Comparison of ENCODE assay signal across 12 mouse cellular contexts in the genomic region with DNA sequence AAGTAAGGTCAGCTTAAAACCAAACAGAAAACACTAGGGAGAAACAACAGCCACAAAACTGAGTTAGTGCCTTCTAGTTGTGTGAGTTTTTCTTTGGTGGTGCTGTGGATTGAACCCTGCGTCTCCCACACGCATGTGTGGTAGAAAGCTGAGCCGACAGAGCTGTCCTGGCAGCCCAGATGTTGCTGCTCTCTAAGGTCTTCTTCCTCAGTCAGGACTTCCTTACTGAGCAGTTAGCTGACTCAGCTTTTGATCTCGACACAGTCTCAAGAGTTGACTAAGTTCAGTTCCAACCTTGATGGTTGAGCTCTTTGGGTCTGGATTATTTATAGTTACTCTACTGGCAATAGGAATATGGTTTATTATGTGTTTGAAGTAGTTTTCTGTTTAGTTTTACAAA.
A peak's percentile ranks its signal among the peaks of the same experiment; 100 is the strongest.
DNase-seq lines count a peak whose midpoint lies in the region; ATAC-seq and TF ChIP-seq lines count a peak whose summit lies in the region.
"Had no signal": no experiment of that assay in that cellular context is flagged by ENCODE, and none has a peak within 500 bp of the region (broad histone marks: within the 10 kb centered on the region; RNA-seq: fewer than 3 reads in every experiment).

No protein-coding gene starts in this region.

- peak; percentile 71 for ATAC-seq in megakaryocyte, adult 5-6 weeks (ENCODE audit: poor library complexity, severe bottlenecking)
- ATAC-seq in forebrain, postnatal 0 days: no peak
- no peak for ATAC-seq in forebrain, embryonic 14.5 days

- in situ Hi-C loops in CH12.LX (cut with MboI; ENCODE audit: low pct_ligation_motif_present, low pct_unique_long_range_greater_than_20kb, low sequenced_read_pairs): no loop called here

- 0 out of 2 replicates have a peak, but pooled peaks have one; percentile 17 for TF ChIP-seq EP300 in CH12.LX (IDR thresholded peaks at IDR 0.05; ENCODE audit: low read length)

- dilution Hi-C loops in CH12.LX (cut with MboI; ENCODE audit: extremely low pct_ligation_motif_present, extremely low pct_unique_long_range_greater_than_20kb, low sequenced_read_pairs): no loop called here

- H3K36me3 ChIP-seq in kidney, adult 2 months (ENCODE audit: control insufficient read depth, insufficient read depth, low read length): no peaks in the 10 kb centered on the region
- H3K36me3 ChIP-seq in CH12.LX (replicated peaks in 1 of 2; ENCODE audit: control insufficient read depth in 1 of 2, insufficient read depth in 1 of 2, low read length in 1 of 2): peaks cover 7 to 17% of the 10 kb centered on the region in 2 experiments
- no peaks in the 10 kb centered on the region for H3K36me3 ChIP-seq in forebrain, postnatal 0 days (ENCODE audit: insufficient read depth)
- H3K36me3 ChIP-seq in forebrain, embryonic 14.5 days (ENCODE audit: control insufficient read depth, insufficient read depth, low read length): peaks cover 10% of the 10 kb centered on the region; the same call in 1 of the 2 replicates
- H3K36me3 ChIP-seq: neural tube, embryonic 12.5 days had no signal

- H3K27me3 ChIP-seq in kidney, adult 2 months (replicated peaks; ENCODE audit: control insufficient read depth, insufficient read depth, low read length): no peaks in the 10 kb centered on the region
- no peaks in the 10 kb centered on the region for H3K27me3 ChIP-seq in CH12.LX (replicated peaks)
- H3K27me3 ChIP-seq in forebrain, postnatal 0 days (ENCODE audit: insufficient read depth, low read length): no peaks in the 10 kb centered on the region
- H3K27me3 ChIP-seq in forebrain, embryonic 14.5 days (replicated peaks; ENCODE audit: control insufficient read depth, insufficient read depth, low read length): no peaks in the 10 kb centered on the region
- H3K27me3 ChIP-seq: neural tube, embryonic 12.5 days had no signal

- H3K27ac ChIP-seq in kidney, adult 2 months (ENCODE audit: insufficient read depth, low read depth, low read length): no peak overlapping the region
- 0 out of 2 replicates have a peak overlapping the region, but pooled peaks have one; percentile 20 for H3K27ac ChIP-seq in CH12.LX (ENCODE audit: insufficient read depth, low read depth)
- no peak overlapping the region for H3K27ac ChIP-seq in forebrain, postnatal 0 days (ENCODE audit: low read depth, low read length)
- no peak overlapping the region for H3K27ac ChIP-seq in forebrain, embryonic 14.5 days (ENCODE audit: low read depth, low read length)
- H3K27ac ChIP-seq: neural tube, embryonic 12.5 days had no signal

- TF ChIP-seq RAD21 in CH12.LX (IDR thresholded peaks at IDR 0.05; ENCODE audit: low read depth, low read length): no peak

- peaks cover 2% of the 10 kb centered on the region; the same call in 1 of the 2 replicates for H3K4me1 ChIP-seq in kidney, adult 2 months (ENCODE audit: control insufficient read depth, insufficient read depth, low read length)
- H3K4me1 ChIP-seq in CH12.LX (ENCODE audit: control insufficient read depth in 1 of 2, insufficient read depth in 2 of 2): peaks cover 10 to 57% of the 10 kb centered on the region in 2 experiments
- H3K4me1 ChIP-seq in forebrain, postnatal 0 days (ENCODE audit: insufficient read depth): peaks cover 30% of the 10 kb centered on the region
- peaks cover 25% of the 10 kb centered on the region for H3K4me1 ChIP-seq in forebrain, embryonic 14.5 days (ENCODE audit: control insufficient read depth, insufficient read depth, low read length)

- peaks cover 68% of the 10 kb centered on the region for H3K79me2 ChIP-seq in CH12.LX (replicated peaks; ENCODE audit: control insufficient read depth, extremely low read depth, insufficient read depth, poor library complexity, severe bottlenecking)

- WGBS in kidney, adult 2 months: 24% methylated on average over 4 of the region's 4 CpGs
- 81% methylated on average over 4 of the region's 4 CpGs for WGBS in forebrain, postnatal 0 days
- 83% methylated on average over 4 of the region's 4 CpGs for WGBS in forebrain, embryonic 14.5 days

- no peak overlapping the region for H3K4me3 ChIP-seq in kidney, adult 2 months (ENCODE audit: insufficient read depth, low read depth, low read length)
- peak overlapping the region in 2 of 3 experiments; percentile 13 to 29 for H3K4me3 ChIP-seq in CH12.LX (replicated peaks in 1 of 3; ENCODE audit: low read depth in 2 of 3, low read length in 2 of 3, poor library complexity in 1 of 3)
- no peak overlapping the region for H3K4me3 ChIP-seq in forebrain, postnatal 0 days (ENCODE audit: low read depth, low read length)
- no peak overlapping the region for H3K4me3 ChIP-seq in forebrain, embryonic 14.5 days (ENCODE audit: low read depth, low read length)
- H3K4me3 ChIP-seq: neural tube, embryonic 12.5 days had no signal

- TF ChIP-seq POLR2A in kidney, adult 2 months (IDR thresholded peaks at IDR 0.05; ENCODE audit: low read depth, low read length): no peak
- no peak for TF ChIP-seq POLR2A in CH12.LX (IDR thresholded peaks at IDR 0.05; ENCODE audit: low read depth, low read length)

- peak; percentile 18 for DNase-seq in kidney, adult 2 months
- no peak for DNase-seq in kidney, adult 11 months
- DNase-seq in 416B (ENCODE audit: low read depth) (peak; percentile 75), CH12.LX (ENCODE audit: extremely low read depth) (peak; percentile 50)
- DNase-seq in cerebellum, postnatal 25 days: no peak
- no peak for DNase-seq in forebrain, postnatal 0 days
- DNase-seq in forebrain, embryonic 14.5 days (ENCODE audit: low spot score): no peak
- DNase-seq: adrenal gland, postnatal 25 days; cerebellum, postnatal 14 days; right cerebral cortex, postnatal 4 days had no signal

- TF ChIP-seq CTCF in kidney, adult 2 months (conservative IDR thresholded peaks at IDR 0.05; ENCODE audit: insufficient read depth, insufficient read length, low read depth, low read length): no peak
- no peak for TF ChIP-seq CTCF in CH12.LX (conservative IDR thresholded peaks at IDR 0.05 in 1 of 2, IDR thresholded peaks at IDR 0.05 in 1 of 2; ENCODE audit: low read depth in 2 of 2, low read length in 2 of 2)
- no peak for TF ChIP-seq CTCF in forebrain, postnatal 0 days (IDR thresholded peaks at IDR 0.05; ENCODE audit: low read depth)

- H3K9ac ChIP-seq in CH12.LX (ENCODE audit: insufficient read depth, low read depth): peak overlapping the region; percentile 66; the same call in 1 of the 2 replicates
- H3K9ac ChIP-seq in forebrain, postnatal 0 days: no peak overlapping the region
- no peak overlapping the region for H3K9ac ChIP-seq in forebrain, embryonic 14.5 days (ENCODE audit: low read length)
- H3K9ac ChIP-seq: neural tube, embryonic 12.5 days had no signal

- H3K9me3 ChIP-seq in CH12.LX (replicated peaks; ENCODE audit: low read length): no peaks in the 10 kb centered on the region
- no peaks in the 10 kb centered on the region for H3K9me3 ChIP-seq in forebrain, postnatal 0 days (ENCODE audit: low read length)
- H3K9me3 ChIP-seq in forebrain, embryonic 14.5 days (replicated peaks; ENCODE audit: control insufficient read depth, low read length): no peaks in the 10 kb centered on the region
- H3K9me3 ChIP-seq: neural tube, embryonic 12.5 days had no signal

- peak overlapping the region; percentile 95 for H3K4me2 ChIP-seq in CH12.LX (ENCODE audit: insufficient read depth, low read depth, poor library complexity, severe bottlenecking)
- H3K4me2 ChIP-seq in forebrain, postnatal 0 days (ENCODE audit: low read depth): no peak overlapping the region
- H3K4me2 ChIP-seq in forebrain, embryonic 14.5 days (ENCODE audit: low read length): no peak overlapping the region

TF ChIP-seq in CH12.LX, 34 proteins besides CTCF, POLR2A, EP300 and RAD21 (continues in another document):
- TF ChIP-seq MAZ (IDR thresholded peaks at IDR 0.05; ENCODE audit: low read depth, low read length): no peak
- TF ChIP-seq TBP (conservative IDR thresholded peaks at IDR 0.05; ENCODE audit: low read depth, low read length): 0 out of 2 replicates have a peak, but pooled peaks have one; percentile 20
- TF ChIP-seq MYC (IDR thresholded peaks at IDR 0.05; ENCODE audit: low read depth, low read length): 0 out of 2 replicates have a peak, but pooled peaks have one; percentile 30
- no peak for TF ChIP-seq ZKSCAN1 (IDR thresholded peaks at IDR 0.05; ENCODE audit: borderline replicate concordance, low read depth, low read length)
- no peak for TF ChIP-seq RCOR1 (conservative IDR thresholded peaks at IDR 0.05; ENCODE audit: low read depth, low read length)
- TF ChIP-seq SIN3A (IDR thresholded peaks at IDR 0.05; ENCODE audit: low read length): peak; percentile 48; the same call in 1 of the 2 replicates
- TF ChIP-seq IRF4 (IDR thresholded peaks at IDR 0.05; ENCODE audit: low read depth, low read length): no peak
- no peak for TF ChIP-seq USF1 (IDR thresholded peaks at IDR 0.05; ENCODE audit: low read depth, low read length)
- no peak for TF ChIP-seq E2F4 (IDR thresholded peaks at IDR 0.05; ENCODE audit: insufficient replicate concordance, low read depth, low read length)
- TF ChIP-seq TCF12 (IDR thresholded peaks at IDR 0.05; ENCODE audit: low read depth, low read length): no peak
- no peak for TF ChIP-seq JUN (IDR thresholded peaks at IDR 0.05; ENCODE audit: insufficient read depth, low read depth, low read length)
- TF ChIP-seq NRF1 (IDR thresholded peaks at IDR 0.05; ENCODE audit: low read depth, low read length): peak; percentile 66
- no peak for TF ChIP-seq PAX5 (IDR thresholded peaks at IDR 0.05; ENCODE audit: low read length)
- TF ChIP-seq ETS1 (conservative IDR thresholded peaks at IDR 0.05; ENCODE audit: low read depth, low read length): peak; percentile 26; the same call in 1 of the 2 replicates
- no peak for TF ChIP-seq ZMIZ1 (IDR thresholded peaks at IDR 0.05; ENCODE audit: low read depth, low read length)
- no peak for TF ChIP-seq MEF2A (IDR thresholded peaks at IDR 0.05; ENCODE audit: borderline replicate concordance, low read depth, low read length)
- TF ChIP-seq ZC3H11A (IDR thresholded peaks at IDR 0.05; ENCODE audit: low read depth, low read length): no peak
- no peak for TF ChIP-seq GABPA (IDR thresholded peaks at IDR 0.05; ENCODE audit: insufficient replicate concordance, low read depth, low read length)
- TF ChIP-seq NELFE (IDR thresholded peaks at IDR 0.05; ENCODE audit: low read depth, low read length): no peak
- 0 out of 2 replicates have a peak, but pooled peaks have one; percentile 53 for TF ChIP-seq MXI1 (IDR thresholded peaks at IDR 0.05; ENCODE audit: low read depth, low read length)
- TF ChIP-seq UBTF (IDR thresholded peaks at IDR 0.05; ENCODE audit: low read depth, low read length): no peak
- TF ChIP-seq POLR2AphosphoS2 (IDR thresholded peaks at IDR 0.05; ENCODE audit: low read depth, low read length): no peak
- TF ChIP-seq SMC3 (IDR thresholded peaks at IDR 0.05; ENCODE audit: low read depth, low read length): no peak
- no peak for TF ChIP-seq ZNF384 (IDR thresholded peaks at IDR 0.05; ENCODE audit: low read depth, low read length)
- TF ChIP-seq JUND (conservative IDR thresholded peaks at IDR 0.05; ENCODE audit: low read depth, low read length): 0 out of 2 replicates have a peak, but pooled peaks have one; percentile 8
- TF ChIP-seq CHD1 (IDR thresholded peaks at IDR 0.05; ENCODE audit: low read depth, low read length): no peak

Comparison
In these comparisons a context has a peak if more than half of its experiments do, and no peak if none do; other contexts are left out.
1. DNase-seq: peak in kidney, adult 2 months (single experiment), 416B (single experiment) and CH12.LX (single experiment); none in kidney, adult 11 months (single experiment), cerebellum, postnatal 25 days (0 of 2), forebrain, postnatal 0 days (single experiment) and forebrain, embryonic 14.5 days (single experiment).
2. H3K4me3 ChIP-seq: peak in CH12.LX (2 of 3); none in kidney, adult 2 months (single experiment), forebrain, postnatal 0 days (single experiment) and forebrain, embryonic 14.5 days (single experiment).